Mouse (Mus musculus): ENCODE data around the gene Map4k4. TPM values are rescaled to one million over a fixed set of nuclear protein-coding genes. Genes with fewer than 3 reads are reported as not detected.

Gene Map4k4
- polyA plus RNA-seq, 1 experiment from 2014 or later, result 14.4 TPM

- 85% methylated on average over 5 of the region's 5 CpGs for WGBS
- no peak overlapping the region for H3K4me2 ChIP-seq (ENCODE audit: low read length)
- ATAC-seq (replicated peaks; ENCODE audit: low FRiP score, low read depth), result no peak
- no peaks in the 10 kb centered on the region for H3K9me3 ChIP-seq (replicated peaks; ENCODE audit: low read length)
- no peak overlapping the region for H3K4me3 ChIP-seq (replicated peaks; ENCODE audit: low read depth, low read length)
- no peak overlapping the region for H3K27ac ChIP-seq
- H3K4me1 ChIP-seq (replicated peaks; ENCODE audit: insufficient read depth, low read length), result no peaks in the 10 kb centered on the region
- no peak for TF ChIP-seq CTCF (IDR thresholded peaks at IDR 0.05; ENCODE audit: low read depth)
- H3K36me3 ChIP-seq (ENCODE audit: insufficient read depth, low read length), result peaks cover 19% of the 10 kb centered on the region
- DNase-seq (ENCODE audit: low spot score), result no peak
- H3K9ac ChIP-seq (ENCODE audit: low read depth, low read length), result no peak overlapping the region
- H3K27me3 ChIP-seq (ENCODE audit: insufficient read depth, low read length), result no peaks in the 10 kb centered on the region
These were observed 128.9 kb downstream of the Map4k4 start for GRCm38 (mm10) chr1:40029597-40029996.

- H3K4me1 ChIP-seq (replicated peaks; ENCODE audit: insufficient read depth, low read length), result no peaks in the 10 kb centered on the region
- H3K27ac ChIP-seq, result no peak overlapping the region
- no peak for DNase-seq (ENCODE audit: low spot score)
- ATAC-seq (replicated peaks; ENCODE audit: low FRiP score, low read depth), result no peak
- WGBS, result 89% methylated on average over 14 of the region's 14 CpGs
- H3K4me2 ChIP-seq (ENCODE audit: low read length), result no peak overlapping the region
- no peak overlapping the region for H3K9ac ChIP-seq (ENCODE audit: low read depth, low read length)
- no peaks in the 10 kb centered on the region for H3K27me3 ChIP-seq (ENCODE audit: insufficient read depth, low read length)
- H3K36me3 ChIP-seq (ENCODE audit: insufficient read depth, low read length), result peaks cover 15% of the 10 kb centered on the region; the same call in 1 of the 2 replicates
- TF ChIP-seq CTCF (IDR thresholded peaks at IDR 0.05; ENCODE audit: low read depth), result no peak
- no peak overlapping the region for H3K4me3 ChIP-seq (replicated peaks; ENCODE audit: low read depth, low read length)
- no peaks in the 10 kb centered on the region for H3K9me3 ChIP-seq (replicated peaks; ENCODE audit: low read length)
These were observed 129.7 kb downstream of the Map4k4 start for GRCm38 (mm10) chr1:40030287-40030975.

- no peak for TF ChIP-seq CTCF (IDR thresholded peaks at IDR 0.05; ENCODE audit: low read depth)
- no peak overlapping the region for H3K27ac ChIP-seq
- H3K27me3 ChIP-seq (ENCODE audit: insufficient read depth, low read length), result no peaks in the 10 kb centered on the region
- H3K4me2 ChIP-seq (ENCODE audit: low read length), result no peak overlapping the region
- DNase-seq (ENCODE audit: low spot score) (no peak), ATAC-seq (replicated peaks; ENCODE audit: low FRiP score, low read depth) (no peak)
- H3K9me3 ChIP-seq (replicated peaks; ENCODE audit: low read length), result no peaks in the 10 kb centered on the region
- no peak overlapping the region for H3K9ac ChIP-seq (ENCODE audit: low read depth, low read length)
- peaks cover 12% of the 10 kb centered on the region; the same call in 1 of the 2 replicates for H3K36me3 ChIP-seq (ENCODE audit: insufficient read depth, low read length)
- H3K4me3 ChIP-seq (replicated peaks; ENCODE audit: low read depth, low read length), result no peak overlapping the region
- H3K4me1 ChIP-seq (replicated peaks; ENCODE audit: insufficient read depth, low read length), result no peaks in the 10 kb centered on the region
- WGBS, result 92% methylated on average over 8 of the region's 8 CpGs
These were observed 130.3 kb downstream of the Map4k4 start for GRCm38 (mm10) chr1:40030976-40031356.

GRCm38 (mm10) chr1:40031626-40032025, 130.9 kb downstream of the Map4k4 start:
- no peak for ATAC-seq (replicated peaks; ENCODE audit: low FRiP score, low read depth)

GRCm38 (mm10) chr1:40033315-40033714, 132.6 kb downstream of the Map4k4 start:
- Histone ChIP-seq H3K4me3 (replicated peaks; ENCODE audit: low read depth, low read length) (no peak overlapping the region), H3K9ac (ENCODE audit: low read depth, low read length) (no peak overlapping the region), H3K36me3 (ENCODE audit: insufficient read depth, low read length) (no peaks in the 10 kb centered on the region), H3K4me2 (ENCODE audit: low read length) (no peak overlapping the region), H3K27me3 (ENCODE audit: insufficient read depth, low read length) (no peaks in the 10 kb centered on the region), H3K4me1 (replicated peaks; ENCODE audit: insufficient read depth, low read length) (no peaks in the 10 kb centered on the region), H3K9me3 (replicated peaks; ENCODE audit: low read length) (no peaks in the 10 kb centered on the region), H3K27ac (no peak overlapping the region)
- ATAC-seq (replicated peaks; ENCODE audit: low FRiP score, low read depth), result no peak
- DNase-seq (ENCODE audit: low spot score), result no peak
- TF ChIP-seq CTCF (IDR thresholded peaks at IDR 0.05; ENCODE audit: low read depth), result no peak
- WGBS, result 59% methylated on average over 4 of the region's 4 CpGs

More at GRCm38 (mm10) chr1:40031626-40032025, 130.9 kb downstream of the Map4k4 start:
- DNase-seq (ENCODE audit: low spot score), result no peak
- Histone ChIP-seq H3K4me2 (ENCODE audit: low read length) (no peak overlapping the region), H3K27ac (no peak overlapping the region), H3K9ac (ENCODE audit: low read depth, low read length) (no peak overlapping the region), H3K4me1 (replicated peaks; ENCODE audit: insufficient read depth, low read length) (no peaks in the 10 kb centered on the region), H3K36me3 (ENCODE audit: insufficient read depth, low read length) (peaks cover 6% of the 10 kb centered on the region; the same call in 1 of the 2 replicates), H3K4me3 (replicated peaks; ENCODE audit: low read depth, low read length) (no peak overlapping the region), H3K27me3 (ENCODE audit: insufficient read depth, low read length) (no peaks in the 10 kb centered on the region), H3K9me3 (replicated peaks; ENCODE audit: low read length) (no peaks in the 10 kb centered on the region)
- whole genome bisulfite sequencing, result 92% methylated on average over 2 of the region's 2 CpGs
- no peak for TF ChIP-seq CTCF (IDR thresholded peaks at IDR 0.05; ENCODE audit: low read depth)

GRCm38 (mm10) chr1:40033743-40034420, 133.2 kb downstream of the Map4k4 start:
- H3K27me3 ChIP-seq (ENCODE audit: insufficient read depth, low read length), result no peaks in the 10 kb centered on the region
- no peak overlapping the region for H3K9ac ChIP-seq (ENCODE audit: low read depth, low read length)
- no peak for DNase-seq (ENCODE audit: low spot score)
- no peak for ATAC-seq (replicated peaks; ENCODE audit: low FRiP score, low read depth)
- H3K4me1 ChIP-seq (replicated peaks; ENCODE audit: insufficient read depth, low read length), result no peaks in the 10 kb centered on the region
- WGBS, result 76% methylated on average over 12 of the region's 12 CpGs
- H3K4me2 ChIP-seq (ENCODE audit: low read length), result no peak overlapping the region
- TF ChIP-seq CTCF (IDR thresholded peaks at IDR 0.05; ENCODE audit: low read depth), result no peak
- no peaks in the 10 kb centered on the region for H3K9me3 ChIP-seq (replicated peaks; ENCODE audit: low read length)
- H3K27ac ChIP-seq, result no peak overlapping the region
- no peaks in the 10 kb centered on the region for H3K36me3 ChIP-seq (ENCODE audit: insufficient read depth, low read length)
- H3K4me3 ChIP-seq (replicated peaks; ENCODE audit: low read depth, low read length), result no peak overlapping the region
